Comparison of ENCODE assay signal across 16 mouse cellular contexts in genomic region chr9:16257241-16257840, GRCm38 (mm10).
A peak's percentile ranks its signal among the peaks of the same experiment; 100 is the strongest.
DNase-seq lines count a peak whose midpoint lies in the region; ATAC-seq and TF ChIP-seq lines count a peak whose summit lies in the region.
"Had no signal": no experiment of that assay in that cellular context is flagged by ENCODE, and none has a peak within 500 bp of the region (broad histone marks: within the 10 kb centered on the region; RNA-seq: fewer than 3 reads in every experiment).

No protein-coding gene starts in this region.

- H3K4me2 ChIP-seq in forebrain, embryonic 12.5 days = no peak overlapping the region
- no peak overlapping the region for H3K4me2 ChIP-seq in hindbrain, embryonic 13.5 days
- H3K4me2 ChIP-seq in midbrain, postnatal 0 days (ENCODE audit: low read depth, low read length, poor library complexity, severe bottlenecking) = no peak overlapping the region
- H3K4me2 ChIP-seq: heart, embryonic 11.5 days; liver, embryonic 13.5 days had no signal

- peak overlapping the region; percentile 42; the same call in 1 of the 2 replicates for H3K27ac ChIP-seq in forebrain, embryonic 12.5 days
- H3K27ac ChIP-seq in hindbrain, embryonic 13.5 days = peak overlapping the region; percentile 68
- H3K27ac ChIP-seq in midbrain, postnatal 0 days (ENCODE audit: low read depth, low read length) = no peak overlapping the region
- H3K27ac ChIP-seq: liver, embryonic 13.5 days had no signal

- H3K9ac ChIP-seq in forebrain, embryonic 12.5 days = no peak overlapping the region
- H3K9ac ChIP-seq in hindbrain, embryonic 13.5 days = no peak overlapping the region
- H3K9ac ChIP-seq in midbrain, postnatal 0 days (replicated peaks; ENCODE audit: low read length, poor library complexity, severe bottlenecking) = no peak overlapping the region
- H3K9ac ChIP-seq: liver, embryonic 13.5 days had no signal

- WGBS in forebrain, embryonic 12.5 days = 19% methylated on average over 3 of the region's 3 CpGs
- WGBS in hindbrain, embryonic 13.5 days = 18% methylated on average over 3 of the region's 3 CpGs
- WGBS in midbrain, postnatal 0 days = 41% methylated on average over 3 of the region's 3 CpGs

- no peak overlapping the region for H3K4me3 ChIP-seq in forebrain, embryonic 12.5 days (replicated peaks)
- no peak overlapping the region for H3K4me3 ChIP-seq in hindbrain, embryonic 13.5 days
- H3K4me3 ChIP-seq in midbrain, postnatal 0 days (ENCODE audit: low read depth, low read length) = no peak overlapping the region
- H3K4me3 ChIP-seq: liver, embryonic 13.5 days had no signal

- H3K4me1 ChIP-seq in forebrain, embryonic 12.5 days = peaks cover 21% of the 10 kb centered on the region
- peaks cover 35% of the 10 kb centered on the region for H3K4me1 ChIP-seq in hindbrain, embryonic 13.5 days (replicated peaks)
- peaks cover 8% of the 10 kb centered on the region; the same call in 1 of the 2 replicates for H3K4me1 ChIP-seq in midbrain, postnatal 0 days (ENCODE audit: insufficient read depth, low read length)
- H3K4me1 ChIP-seq: liver, embryonic 13.5 days had no signal

- peak; percentile 20 for DNase-seq in Muller cell, postnatal 12 days (ENCODE audit: inconsistent ontology term)
- peak; percentile 35 for DNase-seq in midbrain, postnatal 0 days (ENCODE audit: low spot score)
- DNase-seq in heart, postnatal 4 days = no peak
- no peak for DNase-seq in adrenal gland, postnatal 14 days
- DNase-seq in spleen, adult 12 weeks (ENCODE audit: low spot score) = no peak
- DNase-seq: cerebellum, postnatal 10 days; embryo, embryonic 11 days; heart, postnatal 14 days; kidney, postnatal 10 days; liver, embryonic 13.5 days; right cerebral cortex, postnatal 25 days; thymus, postnatal 36 days had no signal

- H3K36me3 ChIP-seq in forebrain, embryonic 12.5 days (replicated peaks) = no peaks in the 10 kb centered on the region
- H3K36me3 ChIP-seq in hindbrain, embryonic 13.5 days = no peaks in the 10 kb centered on the region
- H3K36me3 ChIP-seq in midbrain, postnatal 0 days (ENCODE audit: insufficient read depth, low read length) = no peaks in the 10 kb centered on the region
- H3K36me3 ChIP-seq: liver, embryonic 13.5 days had no signal

- H3K27me3 ChIP-seq in forebrain, embryonic 12.5 days = 0 out of 2 replicates have a peak, but pooled peaks cover 3% of the 10 kb centered on the region
- no peaks in the 10 kb centered on the region for H3K27me3 ChIP-seq in hindbrain, embryonic 13.5 days
- H3K27me3 ChIP-seq in midbrain, postnatal 0 days (ENCODE audit: insufficient read depth, low read length) = no peaks in the 10 kb centered on the region
- H3K27me3 ChIP-seq: liver, embryonic 13.5 days had no signal

- no peaks in the 10 kb centered on the region for H3K9me3 ChIP-seq in forebrain, embryonic 12.5 days
- H3K9me3 ChIP-seq in hindbrain, embryonic 13.5 days = no peaks in the 10 kb centered on the region
- H3K9me3 ChIP-seq in midbrain, postnatal 0 days (ENCODE audit: low read length) = no peaks in the 10 kb centered on the region
- H3K9me3 ChIP-seq: liver, embryonic 13.5 days had no signal

- ATAC-seq in forebrain, embryonic 12.5 days (ENCODE audit: low FRiP score) = peak; percentile 81
- ATAC-seq in hindbrain, embryonic 13.5 days (ENCODE audit: low FRiP score) = peak; percentile 79
- ATAC-seq in midbrain, postnatal 0 days (ENCODE audit: low FRiP score) = no peak
- ATAC-seq: intestine, embryonic 16.5 days had no signal

- TF ChIP-seq CTCF in midbrain, postnatal 0 days (IDR thresholded peaks at IDR 0.05) = no peak

Comparison
In these comparisons a context has a peak if more than half of its experiments do, and no peak if none do; other contexts are left out.
1. DNase-seq: peak in Muller cell, postnatal 12 days (single experiment) and midbrain, postnatal 0 days (single experiment); none in heart, postnatal 4 days (single experiment), adrenal gland, postnatal 14 days (single experiment) and spleen, adult 12 weeks (single experiment).